Mouse (Mus musculus) ovary, postnatal 14 days (tissue): ENCODE data around the gene Dnmt3c.

ENCODE experiments used
- DNase-seq: peaks from one replicate; pipeline ENCODE4 v3.0.0; 2022; ENCODE audit warnings: low spot score

The Dnmt3c gene

DNA sequence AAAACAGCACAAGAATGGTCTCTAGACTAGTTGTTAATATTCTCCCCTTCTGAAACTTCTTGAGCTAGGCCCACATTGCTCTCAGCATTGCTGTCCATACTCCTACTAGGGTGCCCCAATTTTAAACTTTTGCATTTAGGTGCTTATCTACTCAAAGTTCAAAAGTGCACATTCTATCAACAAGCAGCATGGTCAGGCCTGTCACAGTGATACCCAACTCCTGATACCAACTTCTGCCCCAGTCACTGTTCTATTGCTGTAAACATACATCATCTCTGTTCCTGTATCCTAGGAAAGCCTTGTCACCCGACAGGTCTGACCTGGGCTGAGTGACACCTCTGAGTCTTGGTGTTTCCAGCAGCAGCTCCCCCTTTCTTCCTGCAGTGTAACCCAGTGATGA is 26.6 kb downstream of the Dnmt3c start:
- no peak for DNase-seq

GRCm38 (mm10) chr2:153724424-153724823 is 28.0 kb downstream of the Dnmt3c start:
- DNase-seq: no peak

- no peak for DNase-seq
Measured at GRCm38 (mm10) chr2:153724871-153725270, 28.4 kb downstream of the Dnmt3c start.

DNA sequence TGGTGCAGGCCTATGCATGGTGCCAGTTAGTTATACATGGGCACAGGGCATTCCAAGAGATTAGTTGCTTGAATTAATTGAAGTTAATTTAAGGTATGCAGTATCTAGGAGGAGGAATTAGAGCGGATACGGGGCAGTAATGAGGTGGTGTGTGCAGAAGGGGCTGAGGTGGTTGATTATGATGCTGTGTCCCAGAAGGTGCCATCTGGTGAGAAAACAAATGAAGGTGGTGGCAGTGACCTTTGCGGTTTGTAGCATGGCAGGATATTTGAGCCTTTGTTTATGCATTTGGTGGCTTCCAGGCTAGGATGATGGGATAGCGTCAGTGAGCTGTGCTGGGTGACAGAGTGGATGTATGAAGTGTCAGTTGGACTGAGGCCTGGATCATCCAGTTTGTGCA is 28.8 kb downstream of the Dnmt3c start:
- DNase-seq: no peak

DNA sequence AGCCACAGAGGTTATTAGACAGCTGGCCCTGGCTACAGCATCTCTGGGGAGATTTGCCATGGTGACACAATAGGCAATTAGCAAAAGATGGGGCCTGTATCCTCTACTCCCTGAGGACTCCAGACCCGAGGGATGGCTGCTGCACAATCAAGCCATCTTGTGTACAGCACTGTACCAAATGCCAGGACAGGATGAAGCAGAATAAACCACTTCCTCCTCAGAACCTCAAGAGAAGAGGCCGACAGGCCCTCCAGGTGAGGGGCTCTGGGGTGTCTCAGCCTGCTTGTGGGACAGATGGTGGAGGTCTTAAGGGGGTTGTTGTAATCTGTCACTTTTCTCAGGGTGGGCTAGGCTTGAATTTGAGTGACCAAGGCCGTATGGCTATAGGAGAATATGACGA is 37.6 kb downstream of the Dnmt3c start:
- DNase-seq: no peak

GRCm38 (mm10) chr2:153740500-153741436 is 44.3 kb downstream of the Dnmt3c start, which contains the start of gene Mapre1:
Gene Mapre1 (plus strand): TSS chr2:153741274.
- peak; percentile 98 for DNase-seq

DNA sequence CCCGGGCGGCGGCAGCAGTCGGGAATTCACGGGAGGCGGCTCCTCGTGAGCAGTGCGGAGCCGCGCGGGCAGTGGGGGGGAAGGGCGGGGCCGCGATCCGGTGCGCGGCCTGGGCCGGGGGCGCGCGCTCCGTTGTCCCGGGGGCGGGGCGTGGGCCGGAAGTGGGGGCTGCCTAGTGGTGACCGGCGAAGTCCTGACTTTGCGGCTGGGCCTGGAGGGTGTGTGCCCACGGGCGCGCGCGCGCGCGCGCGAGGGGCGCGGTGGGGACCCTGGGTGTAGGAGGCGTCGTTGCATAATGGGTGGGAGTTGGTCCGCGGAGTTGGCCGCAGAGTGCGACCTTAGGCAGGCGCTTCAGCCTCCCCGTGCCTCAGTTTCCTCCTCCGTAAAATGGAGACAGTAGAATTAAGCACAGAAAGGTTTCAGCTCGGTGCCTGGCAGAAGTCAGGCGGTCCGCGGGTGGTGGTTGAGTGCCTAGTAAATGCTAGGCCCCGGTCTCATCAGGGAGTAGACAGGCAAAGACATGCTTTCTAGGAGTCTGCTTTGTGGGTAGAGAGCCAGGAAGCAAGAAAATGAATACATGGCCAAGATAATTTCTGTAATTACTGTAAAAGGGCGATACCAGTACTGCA is 45.1 kb downstream of the Dnmt3c start:
- DNase-seq: no peak

DNA sequence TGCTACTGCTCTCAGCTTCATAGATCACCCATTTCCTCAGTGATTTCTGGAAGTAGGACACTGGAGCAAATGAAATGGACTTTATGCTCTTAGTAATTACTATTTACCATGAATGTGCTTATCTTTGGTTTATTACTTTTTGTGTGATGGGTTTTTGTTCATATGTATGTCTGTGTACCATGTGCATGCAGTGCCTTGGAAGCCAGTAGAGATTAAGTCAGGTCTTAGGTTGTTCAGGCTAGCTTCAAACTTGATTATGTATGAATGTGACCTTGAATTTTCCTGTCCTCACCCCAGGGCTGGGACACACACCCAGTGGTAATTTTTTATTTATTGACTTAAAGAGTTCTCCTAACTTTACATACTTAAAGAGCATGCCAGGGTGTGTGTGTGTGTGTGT is 51.5 kb downstream of the Dnmt3c start:
- no peak for DNase-seq

DNA sequence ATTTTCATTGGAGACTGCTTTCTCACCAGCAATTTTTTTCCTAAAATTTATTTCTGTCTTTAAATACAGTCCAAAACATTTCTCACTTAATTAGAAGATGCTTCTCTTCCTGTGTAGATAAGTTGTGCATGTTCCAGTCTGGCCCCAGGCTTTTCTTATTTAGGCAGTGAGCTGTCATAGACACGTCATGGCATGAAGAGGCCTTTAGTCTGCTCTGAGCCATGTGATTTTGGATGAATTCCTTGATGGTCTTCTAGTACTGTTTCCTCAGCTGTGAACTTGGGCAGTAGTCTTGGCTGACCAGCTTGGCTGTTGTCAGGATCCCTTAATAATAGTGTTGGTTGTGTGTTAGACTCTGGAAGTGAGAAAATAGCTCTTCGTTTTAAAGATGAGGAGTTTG is 53.9 kb downstream of the Dnmt3c start:
- no peak for DNase-seq

- no peak for DNase-seq
Measured at GRCm38 (mm10) chr2:153762121-153762520, 65.7 kb downstream of the Dnmt3c start.

- no peak for DNase-seq
Measured at GRCm38 (mm10) chr2:153767484-153767883, 71.0 kb downstream of the Dnmt3c start.

DNA sequence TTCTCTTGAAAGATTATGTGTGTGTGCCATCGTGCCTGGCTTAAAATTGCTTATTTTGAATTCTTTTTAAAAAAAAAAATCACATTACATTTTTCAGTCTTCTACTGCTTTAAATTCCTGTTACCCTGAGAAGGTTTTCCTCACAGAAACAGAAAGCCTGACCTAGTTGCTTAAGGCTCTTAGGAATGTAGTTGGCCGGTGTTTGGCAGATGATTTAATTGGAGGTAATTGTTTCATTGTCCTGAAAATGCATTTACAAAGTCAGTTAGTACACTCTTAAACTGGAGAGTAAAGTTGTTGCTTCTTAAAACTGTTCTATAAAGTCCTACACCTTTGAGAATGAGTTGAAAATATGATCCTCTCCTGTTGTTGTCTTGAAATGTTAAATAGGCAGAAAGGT is 72.4 kb downstream of the Dnmt3c start:
- DNase-seq: no peak

DNA sequence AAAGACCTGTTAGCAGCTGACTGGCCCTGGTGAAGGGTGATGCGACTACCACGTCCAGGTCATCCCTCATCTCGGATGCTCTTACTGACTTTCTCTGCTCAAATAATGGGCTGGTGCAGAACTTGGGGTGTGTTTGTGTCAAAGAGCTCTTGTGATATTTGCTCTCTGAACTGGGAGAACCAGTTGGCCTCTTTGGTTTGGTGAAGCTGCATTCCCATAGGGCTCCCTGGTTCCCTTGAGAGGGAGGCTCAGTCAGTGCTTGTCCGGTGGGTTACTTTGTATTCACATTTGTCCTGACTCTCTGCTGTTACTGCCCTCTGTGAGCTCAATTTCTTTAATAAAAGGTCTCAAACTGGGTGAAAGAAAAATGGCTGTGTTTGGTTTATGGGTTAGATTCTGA is 76.5 kb downstream of the Dnmt3c start:
- DNase-seq: no peak

GRCm38 (mm10) chr2:153775472-153775871 is 79.0 kb downstream of the Dnmt3c start:
- no peak for DNase-seq

- DNase-seq: peak; percentile 68
Measured at GRCm38 (mm10) chr2:153778638-153779362, 82.3 kb downstream of the Dnmt3c start.
